Mouse (Mus musculus) hindbrain, embryonic 16.5 days (tissue): Measurements from ENCODE around the gene Mc3r. TPM values are rescaled to one million over a fixed set of nuclear protein-coding genes. Genes with fewer than 3 reads are reported as not detected.

Source experiments
- ATAC-seq: fragments of 200-750 bp; cut with Nextera tagmentation; 2 replicates; pipeline ENCODE4 v1.8.0; 2017; ENCODE audit warnings: moderate TSS enrichment, moderate library complexity
- H3K27ac ChIP-seq: fragments of 300-500 bp; sonication (generic); 2 replicates; pipeline ENCODE4 v1.5.1; 2014; ENCODE audit warnings: low read depth, mild to moderate bottlenecking, control low read depth, low read length, moderate library complexity
- H3K27me3 ChIP-seq: fragments of 300-500 bp; sonication (generic); replicated peaks from 2 replicates; pipeline ENCODE4 v1.6.1; 2014; ENCODE audit warnings: low read length; ENCODE audit not compliant: control insufficient read depth, insufficient read depth
- H3K36me3 ChIP-seq: fragments of 300-500 bp; sonication (generic); 2 replicates; pipeline ENCODE4 v1.6.1; 2014; ENCODE audit warnings: mild to moderate bottlenecking, low read length, moderate library complexity, mixed read lengths; ENCODE audit not compliant: control insufficient read depth, insufficient read depth
- H3K4me1 ChIP-seq: fragments of 300-500 bp; sonication (generic); 2 replicates; pipeline ENCODE4 v1.6.1; 2014; ENCODE audit warnings: low read depth, low read length; ENCODE audit not compliant: control insufficient read depth, insufficient read depth
- H3K4me2 ChIP-seq: fragments of 300-500 bp; sonication (generic); 2 replicates; pipeline ENCODE4 v1.6.1; 2014; ENCODE audit warnings: mild to moderate bottlenecking, low read length, control low read depth, moderate library complexity
- H3K4me3 ChIP-seq: fragments of 300-500 bp; sonication (generic); 2 replicates; pipeline ENCODE4 v1.5.1; 2014; ENCODE audit warnings: mild to moderate bottlenecking, low read length, control low read depth, moderate library complexity
- H3K9ac ChIP-seq: fragments of 300-500 bp; sonication (generic); 2 replicates; pipeline ENCODE4 v1.6.1; 2014; ENCODE audit warnings: low read depth, mild to moderate bottlenecking, control low read depth, low read length, moderate library complexity
- H3K9me3 ChIP-seq: fragments of 300-500 bp; sonication (generic); 2 replicates; pipeline ENCODE4 v1.6.1; 2014; ENCODE audit warnings: mild to moderate bottlenecking, low read length, moderate library complexity; ENCODE audit not compliant: control insufficient read depth
- WGBS: fragments of 180-500 bp; shearing (Covaris S2); extraction: QIAGEN DNeasy Blood & Tissue Kit; methylation state at CpG from one replicate; pipeline ENCODE4 v1.1.7; 2014; 5-methylcytosine and 5-hydroxymethylcytosine counted together
- polyA plus RNA-seq: library from polyadenylated mRNA; unstranded; fragments of >200 nt; fragmentation: Nextera tagmentation; extraction: Ambion mirVana; gene quantifications from 2 replicates; pipeline ENCODE4 v1.2.1, GENCODE M21; 2015

Gene Mc3r
- polyA plus RNA-seq, 1 experiment from 2014 or later: 0.11 TPM

DNA sequence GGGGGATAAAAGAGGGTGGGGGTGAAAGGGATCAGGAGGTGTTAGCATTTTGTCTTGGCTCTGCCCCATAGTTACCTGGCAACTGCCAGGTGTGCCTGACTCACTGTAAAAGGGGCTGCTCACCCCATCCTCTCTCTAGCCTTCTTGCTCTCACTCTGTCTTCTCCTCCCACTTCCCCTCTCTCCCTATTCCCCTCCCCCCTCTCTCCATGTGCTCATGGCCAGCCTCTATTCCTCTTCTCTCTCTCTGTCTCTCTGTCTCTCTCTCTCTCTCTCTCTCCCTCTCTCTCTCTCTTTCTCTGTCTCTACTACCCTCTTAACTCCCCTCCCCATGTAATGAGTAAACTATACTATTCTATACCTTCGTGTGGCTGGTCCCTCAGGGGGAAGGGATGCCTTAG is 41.3 kb downstream of the Mc3r start:
- 10% methylated on average over 1 of the region's 1 CpGs for WGBS

GRCm38 (mm10) chr2:172290474-172290873 is 42.2 kb downstream of the Mc3r start:
- ATAC-seq: no peak
- 81% methylated on average over 11 of the region's 11 CpGs for WGBS
- Histone ChIP-seq H3K9me3 (no peaks in the 10 kb centered on the region), H3K4me2 (no peak overlapping the region), H3K27me3 (no peaks in the 10 kb centered on the region), H3K36me3 (no peaks in the 10 kb centered on the region), H3K4me3 (no peak overlapping the region), H3K27ac (no peak overlapping the region), H3K9ac (no peak overlapping the region), H3K4me1 (peaks cover 6% of the 10 kb centered on the region; the same call in 1 of the 2 replicates)

More for the DNA sequence above, 41.3 kb downstream of the Mc3r start:
- H3K4me1 ChIP-seq: peaks cover 6% of the 10 kb centered on the region; the same call in 1 of the 2 replicates
- H3K4me3 ChIP-seq: no peak overlapping the region
- no peak for ATAC-seq
- no peaks in the 10 kb centered on the region for H3K27me3 ChIP-seq
- H3K9ac ChIP-seq: no peak overlapping the region
- H3K9me3 ChIP-seq: no peaks in the 10 kb centered on the region
- no peak overlapping the region for H3K4me2 ChIP-seq
- no peaks in the 10 kb centered on the region for H3K36me3 ChIP-seq
- no peak overlapping the region for H3K27ac ChIP-seq

DNA sequence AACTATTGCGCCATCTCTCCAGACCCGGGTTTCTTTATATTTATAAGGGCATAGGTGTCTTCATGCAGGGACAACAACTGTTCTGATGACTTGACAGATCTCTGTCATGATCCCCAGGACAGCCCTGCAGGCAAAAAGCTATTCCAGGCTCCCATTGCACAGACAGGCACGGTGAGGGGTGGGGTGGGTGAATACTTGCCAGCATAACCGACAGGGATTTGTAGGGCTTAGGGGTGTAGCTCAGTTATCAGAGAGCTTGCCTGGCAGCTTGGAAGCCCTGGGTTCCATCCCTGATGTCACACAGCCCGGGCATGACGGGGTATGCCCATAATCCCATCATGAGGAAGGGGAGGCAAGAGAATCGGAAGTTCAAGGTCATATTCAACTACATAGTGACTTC is 42.7 kb downstream of the Mc3r start:
- Histone ChIP-seq H3K4me2 (no peak overlapping the region), H3K27ac (no peak overlapping the region), H3K4me1 (peaks cover 6% of the 10 kb centered on the region; the same call in 1 of the 2 replicates), H3K27me3 (no peaks in the 10 kb centered on the region), H3K36me3 (no peaks in the 10 kb centered on the region), H3K9ac (no peak overlapping the region), H3K4me3 (no peak overlapping the region), H3K9me3 (no peaks in the 10 kb centered on the region)
- ATAC-seq: no peak
- 93% methylated on average over 7 of the region's 7 CpGs for WGBS

GRCm38 (mm10) chr2:172291755-172292524 is 43.6 kb downstream of the Mc3r start:
- Histone ChIP-seq H3K4me3 (no peak overlapping the region), H3K27ac (no peak overlapping the region), H3K36me3 (no peaks in the 10 kb centered on the region), H3K4me2 (no peak overlapping the region), H3K27me3 (no peaks in the 10 kb centered on the region), H3K9me3 (no peaks in the 10 kb centered on the region), H3K4me1 (peaks cover 6% of the 10 kb centered on the region; the same call in 1 of the 2 replicates), H3K9ac (no peak overlapping the region)
- no peak for ATAC-seq
- WGBS: 92% methylated on average over 14 of the region's 14 CpGs

DNA sequence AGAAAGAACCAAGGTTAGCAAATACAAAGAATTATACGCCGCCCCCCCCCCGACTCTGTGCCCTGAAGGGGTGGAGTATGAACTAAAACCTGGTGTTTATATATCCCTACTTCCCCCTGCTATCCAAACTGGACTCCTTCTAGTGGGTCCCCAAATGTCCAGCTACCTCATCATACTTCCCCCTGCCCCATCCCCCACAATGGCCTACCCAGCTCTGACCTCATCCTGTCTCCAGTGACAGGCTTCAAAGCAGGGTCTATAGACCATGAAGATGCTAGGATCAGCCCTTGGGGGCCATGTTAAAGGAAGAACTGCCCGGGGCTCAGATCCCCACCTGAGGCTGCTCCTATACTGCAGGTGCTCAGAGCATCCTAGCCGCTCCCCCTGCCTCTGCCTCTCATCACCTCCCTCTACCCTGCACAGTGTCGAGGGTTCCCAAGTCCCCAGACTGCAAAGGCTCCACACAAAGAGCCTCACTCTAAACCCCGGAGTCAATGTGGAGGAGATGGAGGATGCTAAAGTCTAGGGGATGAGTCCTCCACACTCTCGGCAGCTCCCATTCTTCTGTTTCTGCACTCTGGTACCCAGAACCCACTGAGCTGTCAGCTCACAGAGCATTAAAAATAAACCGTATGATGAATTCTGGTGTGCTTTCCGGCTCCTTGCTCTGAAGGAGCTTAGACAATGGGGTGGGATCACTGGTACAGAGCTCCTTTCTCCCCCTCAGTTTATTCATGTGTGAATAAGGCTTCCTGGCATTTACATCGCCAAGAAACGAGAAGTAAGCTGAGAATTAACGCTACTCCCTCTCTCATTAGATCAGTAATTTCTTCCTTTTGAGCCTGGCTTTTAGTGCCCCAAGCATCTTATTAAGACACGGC is 44.5 kb downstream of the Mc3r start:
- H3K9me3 ChIP-seq: no peaks in the 10 kb centered on the region
- H3K4me3 ChIP-seq: no peak overlapping the region
- H3K27ac ChIP-seq: peak overlapping the region; percentile 48; the same call in 1 of the 2 replicates
- no peak overlapping the region for H3K4me2 ChIP-seq
- no peak overlapping the region for H3K9ac ChIP-seq
- no peaks in the 10 kb centered on the region for H3K27me3 ChIP-seq
- no peaks in the 10 kb centered on the region for H3K36me3 ChIP-seq
- H3K4me1 ChIP-seq: peaks cover 6% of the 10 kb centered on the region; the same call in 1 of the 2 replicates
- WGBS: 45% methylated on average over 14 of the region's 14 CpGs
- peak; percentile 32; the same call in 1 of the 2 replicates for ATAC-seq

DNA sequence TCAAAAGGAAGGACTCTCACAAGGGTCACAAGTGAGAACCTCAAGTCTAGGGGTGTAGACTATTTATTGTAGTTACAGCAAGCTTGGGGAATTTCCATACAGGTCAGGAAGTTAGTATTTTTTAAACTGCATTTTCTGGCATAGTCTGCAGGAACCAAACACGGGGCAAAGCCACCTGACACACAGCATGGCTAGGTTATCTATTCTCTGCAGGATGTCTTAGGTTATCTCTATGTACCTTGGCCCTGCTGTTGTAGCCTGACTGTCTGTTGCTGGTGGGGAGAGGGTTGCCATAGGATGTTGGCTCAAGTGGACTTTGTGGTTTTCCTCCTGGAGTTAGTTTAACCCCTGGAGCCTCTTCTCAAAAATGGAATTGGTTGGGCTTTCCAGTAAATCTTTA is 49.8 kb downstream of the Mc3r start:
- Histone ChIP-seq H3K4me1 (peaks cover 7% of the 10 kb centered on the region), H3K4me2 (no peak overlapping the region), H3K36me3 (no peaks in the 10 kb centered on the region), H3K27me3 (no peaks in the 10 kb centered on the region), H3K27ac (no peak overlapping the region), H3K9ac (no peak overlapping the region), H3K9me3 (no peaks in the 10 kb centered on the region), H3K4me3 (no peak overlapping the region)
- no peak for ATAC-seq
- 71% methylated on average over 1 of the region's 1 CpGs for WGBS

GRCm38 (mm10) chr2:172298542-172298941 is 50.2 kb downstream of the Mc3r start:
- no peak for ATAC-seq
- Histone ChIP-seq H3K27ac (no peak overlapping the region; the same call in 1 of the 2 replicates), H3K9me3 (no peaks in the 10 kb centered on the region), H3K4me3 (no peak overlapping the region), H3K27me3 (no peaks in the 10 kb centered on the region), H3K9ac (no peak overlapping the region), H3K4me1 (peaks cover 6% of the 10 kb centered on the region), H3K36me3 (no peaks in the 10 kb centered on the region), H3K4me2 (no peak overlapping the region)
- 45% methylated on average over 1 of the region's 1 CpGs for WGBS

GRCm38 (mm10) chr2:172299126-172299921 is 51.0 kb downstream of the Mc3r start:
- Histone ChIP-seq H3K27me3 (no peaks in the 10 kb centered on the region), H3K9me3 (no peaks in the 10 kb centered on the region), H3K4me3 (no peak overlapping the region), H3K9ac (no peak overlapping the region), H3K4me2 (no peak overlapping the region), H3K36me3 (no peaks in the 10 kb centered on the region), H3K27ac (peak overlapping the region; percentile 36), H3K4me1 (peaks cover 6% of the 10 kb centered on the region)
- 6% methylated on average over 14 of the region's 14 CpGs for WGBS
- peak; percentile 65; the same call in 1 of the 2 replicates for ATAC-seq
